Mouse (Mus musculus) limb, embryonic 15.5 days (tissue): Measurements from ENCODE around the gene Morn3. TPM values are rescaled to one million over a fixed set of nuclear protein-coding genes. Genes with fewer than 3 reads are reported as not detected.

Experiments
- ATAC-seq: fragments of 200-750 bp; cut with Nextera tagmentation; 2 replicates; pipeline ENCODE4 v1.8.0; 2017; ENCODE audit warnings: low read depth, moderate TSS enrichment; ENCODE audit not compliant: insufficient number of reproducible peaks, low FRiP score, low TSS enrichment
- H3K27ac ChIP-seq: fragments of 300-500 bp; sonication (generic); 2 replicates; pipeline ENCODE4 v1.5.1; 2015; ENCODE audit warnings: moderate library complexity, mild to moderate bottlenecking, inconsistent platforms
- H3K27me3 ChIP-seq: fragments of 300-500 bp; sonication (generic); 2 replicates; pipeline ENCODE4 v1.6.1; 2015; ENCODE audit warnings: inconsistent platforms
- H3K36me3 ChIP-seq: fragments of 300-500 bp; sonication (generic); 2 replicates; pipeline ENCODE4 v1.6.1; 2015; ENCODE audit warnings: inconsistent platforms
- H3K4me1 ChIP-seq: fragments of 300-500 bp; sonication (generic); 2 replicates; pipeline ENCODE4 v1.6.1; 2015; ENCODE audit warnings: inconsistent platforms
- H3K4me2 ChIP-seq: fragments of 300-500 bp; sonication (generic); 2 replicates; pipeline ENCODE4 v1.6.1; 2015; ENCODE audit warnings: mild to moderate bottlenecking, inconsistent platforms
- H3K4me3 ChIP-seq: fragments of 300-500 bp; sonication (generic); 2 replicates; pipeline ENCODE4 v1.5.1; 2015; ENCODE audit warnings: mild to moderate bottlenecking, inconsistent platforms
- H3K9ac ChIP-seq: fragments of 300-500 bp; sonication (generic); 2 replicates; pipeline ENCODE4 v1.6.1; 2015; ENCODE audit warnings: inconsistent platforms
- H3K9me3 ChIP-seq: fragments of 300-500 bp; sonication (generic); 2 replicates; pipeline ENCODE4 v1.6.1; 2016; ENCODE audit warnings: inconsistent platforms
- WGBS: fragments of 180-500 bp; shearing (Covaris S2); methylation state at CpG from one replicate; pipeline ENCODE4 v1.1.7; 2015; 5-methylcytosine and 5-hydroxymethylcytosine counted together
- polyA plus RNA-seq: library from polyadenylated mRNA; unstranded; fragments of >200 nt; fragmentation: Nextera tagmentation; extraction: Ambion mirVana; gene quantifications from 2 replicates; pipeline ENCODE4 v1.2.1, GENCODE M21; 2015

Morn3 gene
- polyA plus RNA-seq, result 1.0 TPM in 1 of 2 replicates, not detected in the other

DNA sequence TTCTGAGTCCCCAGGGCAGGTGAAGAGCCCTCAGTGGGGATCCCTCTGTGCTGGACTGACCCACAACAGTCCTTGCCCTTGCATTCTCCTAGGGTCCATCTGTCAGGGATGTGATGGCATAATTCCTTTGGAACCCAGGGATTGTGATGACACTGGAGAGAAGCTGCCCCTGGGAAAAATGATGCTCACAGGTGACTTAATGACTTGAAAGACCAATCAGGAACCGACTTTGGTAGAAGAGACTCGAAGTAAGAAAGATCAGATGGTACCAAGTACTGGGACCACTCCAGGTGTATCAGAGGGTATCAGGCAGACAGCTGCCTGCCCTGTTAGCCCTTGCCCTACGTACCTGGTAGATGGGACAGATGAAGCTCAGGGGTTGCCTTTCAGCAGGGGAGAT lies at the start of gene Morn3:
TSS of gene Morn3 (minus strand) at position 101 of the 400 bp plus-strand sequence.
- Histone ChIP-seq H3K4me2 (no peak within 1 kb of the TSS), H3K36me3 (no peaks in the 10 kb centered on the region), H3K9ac (no peak within 1 kb of the TSS), H3K27ac (no peak within 1 kb of the TSS), H3K4me3 (no peak within 1 kb of the TSS), H3K27me3 (no peaks in the 10 kb centered on the region), H3K9me3 (no peaks in the 10 kb centered on the region), H3K4me1 (peaks cover 7% of the 10 kb centered on the region)
- 76% methylated on average over 3 of the region's 3 CpGs for WGBS
- ATAC-seq, result no peak

DNA sequence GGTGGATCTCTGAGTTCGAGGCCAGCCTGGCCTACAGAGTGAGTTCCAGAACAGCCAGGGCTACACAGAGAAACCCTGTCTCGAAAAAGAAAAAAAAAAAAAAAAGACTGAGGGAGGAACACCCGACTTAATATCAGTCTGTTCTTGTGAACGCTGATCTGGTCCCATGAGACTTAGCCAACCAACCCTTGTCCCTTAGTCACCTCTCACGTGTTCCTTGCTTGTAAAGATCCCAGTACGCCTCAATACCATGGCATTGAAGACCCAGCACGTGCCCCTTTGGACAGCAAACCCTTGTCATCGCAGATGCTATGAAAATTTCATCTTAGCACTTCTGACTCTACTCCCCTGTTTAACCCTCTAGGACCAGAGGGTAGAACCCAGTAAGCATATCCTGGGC lies 49.5 kb upstream of the Morn3 start:
- Histone ChIP-seq H3K36me3 (peaks cover 15% of the 10 kb centered on the region; the same call in 1 of the 2 replicates), H3K27me3 (no peaks in the 10 kb centered on the region), H3K4me3 (no peak overlapping the region), H3K27ac (no peak overlapping the region), H3K9ac (no peak overlapping the region), H3K4me1 (no peaks in the 10 kb centered on the region), H3K4me2 (no peak overlapping the region), H3K9me3 (no peaks in the 10 kb centered on the region)
- 89% methylated on average over 8 of the region's 8 CpGs for WGBS
- no peak for ATAC-seq

DNA sequence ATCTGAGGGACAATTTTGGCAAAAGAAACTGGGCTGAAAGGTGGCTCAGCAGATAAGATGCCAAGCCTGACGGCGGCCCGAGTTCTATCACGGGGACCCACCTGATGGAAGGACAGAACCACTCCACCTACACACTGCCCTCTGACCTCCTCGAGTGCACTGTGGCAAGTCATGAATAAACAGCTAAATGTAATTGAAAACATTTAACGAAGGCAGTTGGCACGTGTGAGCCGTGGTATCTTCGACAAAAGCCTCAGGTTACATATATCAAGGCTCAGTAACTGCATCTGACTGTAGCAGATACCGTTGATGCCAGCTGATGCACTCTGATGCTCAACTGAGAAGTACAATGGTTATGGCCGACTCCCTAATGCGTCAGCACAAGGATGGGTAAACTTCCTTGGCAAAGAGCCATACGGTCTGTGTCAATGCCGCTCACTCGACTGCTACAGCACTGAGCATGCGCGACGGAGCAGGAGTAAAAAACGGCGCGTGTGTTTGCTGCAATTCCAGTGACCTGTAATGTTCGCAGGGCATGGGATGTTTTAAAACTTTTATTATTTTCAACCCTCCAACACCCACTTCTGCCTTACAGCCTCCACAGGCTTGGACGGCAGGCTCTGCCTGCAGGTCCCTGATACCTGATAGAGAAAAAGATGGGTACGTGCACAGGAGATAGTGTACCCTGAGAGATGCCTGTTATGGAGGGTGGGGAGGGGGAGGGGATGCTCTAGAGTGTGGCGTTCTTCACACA lies 47.6 kb upstream of the Morn3 start:
- Histone ChIP-seq H3K4me3 (no peak overlapping the region), H3K4me2 (no peak overlapping the region), H3K27ac (no peak overlapping the region), H3K36me3 (peaks cover 4% of the 10 kb centered on the region; the same call in 1 of the 2 replicates), H3K9ac (no peak overlapping the region), H3K27me3 (no peaks in the 10 kb centered on the region), H3K4me1 (no peaks in the 10 kb centered on the region), H3K9me3 (no peaks in the 10 kb centered on the region)
- WGBS, result 77% methylated on average over 25 of the region's 25 CpGs
- ATAC-seq, result no peak

DNA sequence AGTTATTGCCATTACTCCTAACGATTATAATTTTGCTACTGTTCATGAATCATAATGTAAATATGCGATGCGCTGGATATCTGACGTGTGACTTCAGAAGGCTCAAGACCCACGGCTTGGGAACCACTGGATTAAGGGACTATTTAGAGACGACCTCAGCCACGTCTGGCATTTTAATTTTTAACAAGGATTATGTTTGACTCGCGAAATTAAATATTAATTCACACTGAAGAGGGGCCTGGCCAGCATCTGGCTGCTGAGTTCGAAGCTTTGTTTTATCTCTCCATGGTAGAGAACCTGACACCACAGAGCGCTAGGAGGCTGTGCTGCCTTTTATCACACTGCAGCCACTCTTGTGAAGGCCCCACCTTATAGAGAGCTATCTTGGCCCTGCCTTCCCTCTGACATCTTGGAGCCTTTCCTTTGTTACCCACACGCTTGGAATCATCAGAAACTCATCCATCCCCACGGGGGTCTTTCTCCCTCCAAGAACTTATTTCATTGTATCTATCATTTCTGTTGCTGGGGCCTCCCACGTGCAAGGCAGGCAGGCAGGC lies 46.3 kb upstream of the Morn3 start:
- no peaks in the 10 kb centered on the region for H3K9me3 ChIP-seq
- no peaks in the 10 kb centered on the region for H3K36me3 ChIP-seq
- H3K4me3 ChIP-seq, result no peak overlapping the region
- no peak overlapping the region for H3K9ac ChIP-seq
- no peak for ATAC-seq
- H3K27me3 ChIP-seq, result no peaks in the 10 kb centered on the region
- WGBS, result 75% methylated on average over 14 of the region's 14 CpGs
- H3K4me1 ChIP-seq, result no peaks in the 10 kb centered on the region
- H3K27ac ChIP-seq, result no peak overlapping the region
- H3K4me2 ChIP-seq, result no peak overlapping the region

DNA sequence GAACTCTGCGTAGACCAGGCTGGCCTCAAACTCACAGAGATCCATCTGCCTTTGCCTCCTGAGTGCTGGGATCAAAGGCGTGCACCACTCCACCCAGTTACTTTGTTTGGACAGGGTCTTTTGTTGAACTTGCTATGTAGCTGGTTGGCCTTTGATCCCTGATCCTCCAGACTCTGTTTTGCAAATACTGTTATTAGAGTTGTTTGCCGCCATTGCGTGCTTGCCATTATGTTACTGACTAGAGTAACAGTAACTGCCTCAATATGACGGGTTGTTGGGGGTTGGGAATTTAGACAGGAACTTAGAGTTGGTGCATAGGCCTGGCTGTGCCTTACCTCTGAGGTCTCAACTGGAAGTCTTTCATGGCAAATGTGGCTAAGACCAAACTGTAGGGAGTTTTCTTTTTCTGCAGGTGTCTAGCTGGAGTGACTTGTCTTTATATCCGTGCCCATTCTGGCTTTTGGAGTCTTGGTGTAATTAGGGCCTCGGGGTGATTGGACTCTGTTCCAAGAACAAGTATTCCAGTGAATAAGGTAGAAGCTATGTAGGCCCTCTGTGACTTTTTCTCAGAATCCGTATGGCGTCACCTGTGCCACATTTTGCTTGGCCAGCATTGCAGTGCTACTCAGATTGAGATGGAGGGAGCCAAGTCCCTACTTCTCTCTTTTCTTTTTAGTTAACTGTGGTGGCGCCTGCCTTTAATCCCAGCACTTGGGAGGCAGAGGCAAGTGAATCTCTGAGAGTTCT lies 43.9 kb upstream of the Morn3 start:
- H3K27ac ChIP-seq, result no peak overlapping the region
- no peak overlapping the region for H3K4me3 ChIP-seq
- WGBS, result 86% methylated on average over 10 of the region's 10 CpGs
- no peak overlapping the region for H3K9ac ChIP-seq
- H3K4me1 ChIP-seq, result no peaks in the 10 kb centered on the region
- no peak overlapping the region for H3K4me2 ChIP-seq
- H3K9me3 ChIP-seq, result no peaks in the 10 kb centered on the region
- no peaks in the 10 kb centered on the region for H3K36me3 ChIP-seq
- no peak for ATAC-seq
- H3K27me3 ChIP-seq, result no peaks in the 10 kb centered on the region

DNA sequence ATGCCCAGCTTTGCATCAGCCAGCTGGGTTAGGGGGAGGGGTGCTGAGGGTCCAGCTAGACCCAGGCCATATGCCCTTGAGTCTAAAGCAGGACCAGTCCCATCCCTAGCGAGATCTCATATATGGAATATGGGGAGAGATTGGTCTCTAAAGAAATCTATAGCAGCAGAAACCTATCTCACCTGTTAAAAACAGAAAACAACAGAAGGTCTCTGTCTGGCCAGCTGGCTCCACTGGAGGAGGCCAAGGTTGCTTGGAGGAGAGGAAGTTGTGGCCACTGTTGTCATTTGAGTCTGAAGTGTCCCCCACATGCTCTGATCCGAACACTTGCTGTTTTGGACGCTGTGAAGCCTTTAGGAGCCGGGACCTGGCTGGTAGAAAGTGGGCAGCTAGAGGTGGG lies 42.0 kb upstream of the Morn3 start:
- Histone ChIP-seq H3K36me3 (no peaks in the 10 kb centered on the region), H3K4me1 (no peaks in the 10 kb centered on the region), H3K4me2 (no peak overlapping the region), H3K27me3 (no peaks in the 10 kb centered on the region), H3K9ac (no peak overlapping the region), H3K4me3 (no peak overlapping the region), H3K9me3 (no peaks in the 10 kb centered on the region), H3K27ac (no peak overlapping the region)
- ATAC-seq, result no peak
- WGBS, result 94% methylated on average over 4 of the region's 4 CpGs

DNA sequence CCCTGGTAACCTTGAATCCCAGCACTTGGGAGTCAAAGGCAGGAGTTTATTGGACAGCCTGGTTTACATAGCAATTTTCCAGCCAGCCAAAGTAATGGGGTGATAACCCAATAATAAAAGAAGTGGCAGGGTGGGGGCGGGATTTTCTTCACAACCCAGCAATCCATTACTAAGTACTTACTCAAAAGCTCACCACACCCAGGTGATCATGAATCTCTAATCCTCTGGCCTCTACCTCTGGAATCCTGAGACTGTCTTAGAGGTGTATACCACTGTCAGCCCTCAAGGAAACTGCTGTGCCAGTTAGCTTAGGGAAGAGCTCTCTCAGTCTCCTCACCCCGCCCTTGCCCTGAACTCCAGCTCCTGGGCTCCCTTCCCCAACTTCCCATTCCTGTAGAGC lies 39.7 kb upstream of the Morn3 start:
- Histone ChIP-seq H3K4me3 (no peak overlapping the region), H3K27ac (no peak overlapping the region), H3K9ac (no peak overlapping the region), H3K27me3 (no peaks in the 10 kb centered on the region), H3K9me3 (no peaks in the 10 kb centered on the region), H3K4me1 (no peaks in the 10 kb centered on the region), H3K36me3 (no peaks in the 10 kb centered on the region), H3K4me2 (no peak overlapping the region)
- 68% methylated on average over 2 of the region's 2 CpGs for WGBS
- no peak for ATAC-seq

DNA sequence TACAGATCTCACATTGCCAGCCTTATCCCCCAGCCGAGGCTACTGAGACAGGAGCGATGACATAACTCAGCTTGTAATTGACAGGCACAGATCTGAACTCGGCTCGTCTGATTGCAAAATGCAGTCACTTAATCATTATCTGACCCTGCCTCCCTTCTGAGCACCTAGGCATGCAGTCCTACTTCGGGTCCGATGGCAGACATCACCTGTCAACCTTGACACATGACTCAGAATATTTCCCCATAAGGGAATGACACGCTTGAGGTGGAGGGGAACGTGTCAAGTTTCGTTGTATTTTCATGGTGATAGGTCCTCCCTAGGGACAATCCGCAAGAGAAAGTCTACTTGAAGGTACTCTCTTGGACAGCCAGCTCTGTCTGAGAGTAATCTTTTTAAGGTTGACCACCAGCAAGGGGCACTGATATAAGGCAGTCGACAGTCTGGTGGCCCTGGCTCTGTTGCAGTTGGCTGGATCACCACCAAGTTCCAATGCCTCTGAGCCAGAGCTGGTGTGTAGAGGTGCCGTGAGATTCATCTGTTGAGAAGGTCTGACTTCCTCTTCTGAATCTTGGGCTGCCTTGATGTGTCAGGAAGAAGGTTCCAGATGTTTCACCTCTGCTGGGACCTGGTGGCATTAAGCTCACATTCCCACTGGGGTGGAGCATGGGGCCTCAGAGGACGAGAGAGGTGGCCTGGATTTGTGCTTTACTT lies 36.7 kb upstream of the Morn3 start:
- Histone ChIP-seq H3K4me1 (no peaks in the 10 kb centered on the region), H3K4me2 (no peak overlapping the region), H3K9me3 (no peaks in the 10 kb centered on the region), H3K27me3 (no peaks in the 10 kb centered on the region), H3K9ac (no peak overlapping the region), H3K4me3 (no peak overlapping the region), H3K27ac (no peak overlapping the region), H3K36me3 (no peaks in the 10 kb centered on the region)
- 60% methylated on average over 13 of the region's 13 CpGs for WGBS
- ATAC-seq, result no peak

DNA sequence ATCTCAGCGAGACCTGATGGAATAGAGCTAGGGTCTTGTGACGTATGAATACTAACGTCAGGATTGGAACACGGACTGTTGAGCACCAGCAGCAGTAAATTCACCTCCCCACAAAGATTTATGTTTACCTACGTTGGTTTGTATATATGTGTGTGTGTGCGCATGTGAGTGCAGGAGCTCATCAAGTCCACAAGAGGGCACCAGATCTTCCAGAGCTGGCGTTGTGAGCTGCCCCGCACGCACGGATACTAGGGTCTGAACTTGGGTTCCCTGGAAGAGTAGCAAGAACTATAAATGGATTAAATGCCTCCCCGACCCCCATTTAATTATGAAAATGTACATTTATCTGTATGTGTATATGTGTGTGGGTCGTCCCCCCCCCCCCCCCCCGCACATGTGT lies 33.7 kb upstream of the Morn3 start:
- Histone ChIP-seq H3K27ac (no peak overlapping the region), H3K4me1 (peaks cover 16% of the 10 kb centered on the region), H3K9me3 (no peaks in the 10 kb centered on the region), H3K27me3 (no peaks in the 10 kb centered on the region), H3K4me3 (no peak overlapping the region), H3K36me3 (no peaks in the 10 kb centered on the region), H3K4me2 (no peak overlapping the region), H3K9ac (no peak overlapping the region)
- ATAC-seq, result no peak
- WGBS, result 91% methylated on average over 13 of the region's 13 CpGs

DNA sequence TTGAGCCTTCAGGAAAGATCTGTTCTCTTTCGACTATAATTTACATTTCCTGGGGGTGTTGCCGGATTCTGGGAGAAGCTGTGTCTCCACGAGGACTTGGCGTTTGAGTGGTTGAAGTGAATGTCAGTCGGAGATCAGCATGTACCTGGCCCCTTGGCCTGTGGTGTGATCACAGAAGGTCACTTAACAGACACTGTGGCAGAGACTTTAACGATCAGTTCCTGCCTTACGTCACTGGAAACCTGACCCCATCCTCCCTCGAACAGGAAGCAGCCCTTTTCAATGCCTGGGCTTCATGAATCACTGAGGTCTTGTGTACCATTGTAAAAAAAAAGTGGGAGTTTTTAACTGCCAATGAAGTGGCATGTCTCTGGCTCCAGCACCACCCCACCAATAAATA lies 33.2 kb upstream of the Morn3 start:
- Histone ChIP-seq H3K4me1 (peaks cover 17% of the 10 kb centered on the region), H3K27me3 (no peaks in the 10 kb centered on the region), H3K4me3 (no peak overlapping the region), H3K9me3 (no peaks in the 10 kb centered on the region), H3K36me3 (no peaks in the 10 kb centered on the region), H3K9ac (no peak overlapping the region), H3K27ac (peak overlapping the region; percentile 59), H3K4me2 (peak overlapping the region; percentile 12; the same call in 1 of the 2 replicates)
- ATAC-seq, result no peak
- WGBS, result 25% methylated on average over 8 of the region's 8 CpGs

DNA sequence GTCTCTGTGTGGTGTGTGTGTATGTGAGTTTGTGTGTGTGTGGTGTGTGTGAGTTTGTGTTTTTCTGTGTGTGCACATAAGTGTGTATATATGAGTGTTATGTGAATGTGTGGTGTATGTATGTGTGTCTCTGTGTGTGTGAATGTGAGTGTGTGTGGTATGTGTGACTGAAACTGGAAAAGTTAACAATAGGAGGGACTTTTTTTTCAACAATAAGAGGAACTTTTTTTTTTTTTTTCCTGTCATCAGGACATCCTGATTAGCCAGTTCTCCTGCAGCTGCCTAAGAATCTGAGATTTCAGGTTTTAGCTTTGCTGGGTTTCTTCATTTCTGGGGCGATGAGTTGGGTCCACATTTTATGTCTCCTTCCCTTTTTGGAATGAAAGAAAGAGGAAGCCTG lies 32.8 kb upstream of the Morn3 start:
- ATAC-seq, result no peak
- Histone ChIP-seq H3K27ac (peak overlapping the region; percentile 59), H3K9ac (no peak overlapping the region), H3K36me3 (no peaks in the 10 kb centered on the region), H3K4me3 (no peak overlapping the region), H3K4me2 (peak overlapping the region; percentile 12; the same call in 1 of the 2 replicates), H3K9me3 (no peaks in the 10 kb centered on the region), H3K4me1 (peaks cover 17% of the 10 kb centered on the region), H3K27me3 (no peaks in the 10 kb centered on the region)
- 71% methylated on average over 1 of the region's 1 CpGs for WGBS
